Mouse (Mus musculus) spleen, adult 2 months (tissue): ENCODE data around the gene Shbg.

Source experiments
- CTCF ChIP-seq: fragments of 200-500 bp; IDR thresholded peaks from 2 replicates; pipeline ENCODE4 v1.5.1; 2011; ENCODE audit warnings: mild to moderate bottlenecking, inconsistent platforms; ENCODE audit not compliant: insufficient read depth, insufficient read length, insufficient replicate concordance; ENCODE audit errors: extremely low read depth
- POLR2A ChIP-seq: fragments of 200-500 bp; IDR thresholded peaks from 2 replicates; pipeline ENCODE4 v1.6.1; 2011; ENCODE audit warnings: low read depth, low read length, inconsistent platforms

GRCm38 (mm10) chr11:69589207-69589834 lies 28.4 kb downstream of the Shbg start:
- no peak for TF ChIP-seq POLR2A
- TF ChIP-seq CTCF = no peak
